Mouse (Mus musculus) MEL (cell line): ENCODE measurements around the gene Zbtb1.

Source experiments
- CTCF ChIP-seq, 3 experiments: IDR thresholded peaks in 2 of 3; conservative IDR thresholded peaks in 1 of 3; 2 replicates each; pipeline ENCODE4 v1.5.1; 2011 to 2012; ENCODE audit warnings: low read length in 3 of 3, low read depth in 2 of 3, mild to moderate bottlenecking in 2 of 3, improper control_type of control experiment in 1 of 3, inconsistent platforms in 1 of 3, mixed read lengths in 1 of 3, moderate library complexity in 1 of 3; ENCODE audit not compliant: control insufficient read depth in 1 of 3, insufficient read depth in 1 of 3, poor library complexity in 1 of 3, severe bottlenecking in 1 of 3
- GABPA ChIP-seq: IDR thresholded peaks from 2 replicates; pipeline ENCODE4 v1.6.1; 2012; ENCODE audit warnings: low read depth, mild to moderate bottlenecking, inconsistent platforms, low read length, improper control_type of control experiment, moderate library complexity
- HCFC1 ChIP-seq: IDR thresholded peaks from 2 replicates; pipeline ENCODE4 v1.6.1; 2012; ENCODE audit warnings: low read depth, mild to moderate bottlenecking, inconsistent platforms, low read length, improper control_type of control experiment, moderate library complexity
- POLR2A ChIP-seq, 2 experiments: IDR thresholded peaks; 2 replicates each; pipeline ENCODE4 v1.6.1; 2011 to 2012; ENCODE audit warnings: low read length in 2 of 2, mild to moderate bottlenecking in 2 of 2, control low read depth in 1 of 2, improper control_type of control experiment in 1 of 2, low read depth in 1 of 2, moderate library complexity in 1 of 2; ENCODE audit not compliant: control insufficient read depth in 1 of 2, insufficient read depth in 1 of 2, poor library complexity in 1 of 2
- POLR2AphosphoS5 ChIP-seq: IDR thresholded peaks from 2 replicates; pipeline ENCODE4 v1.6.1; 2012; ENCODE audit warnings: low read depth, borderline replicate concordance, mild to moderate bottlenecking, inconsistent platforms, low read length, moderate library complexity, mixed read lengths
- SIN3A ChIP-seq: IDR thresholded peaks from 2 replicates; pipeline ENCODE4 v1.6.1; 2012; ENCODE audit warnings: low read length, improper control_type of control experiment, inconsistent platforms
- TBP ChIP-seq: IDR thresholded peaks from 2 replicates; pipeline ENCODE4 v1.8.0; 2011; ENCODE audit warnings: low read depth, low read length, improper control_type of control experiment
- USF1 ChIP-seq: IDR thresholded peaks from 2 replicates; pipeline ENCODE4 v1.6.1; 2014; ENCODE audit warnings: low read depth, mild to moderate bottlenecking, inconsistent platforms, low read length, improper control_type of control experiment, moderate library complexity
- ZNF384 ChIP-seq: IDR thresholded peaks from 2 replicates; pipeline ENCODE4 v1.6.1; 2012; ENCODE audit warnings: low read depth, mild to moderate bottlenecking, inconsistent platforms, low read length, improper control_type of control experiment

GRCm38 (mm10) chr12:76415383-76416010, 45.4 kb downstream of the Zbtb1 start:
- TF ChIP-seq POLR2A (IDR thresholded peaks at IDR 0.05; ENCODE audit: control insufficient read depth in 1 of 2, insufficient read depth in 1 of 2, low read depth in 1 of 2, low read length in 2 of 2, poor library complexity in 1 of 2) (no peak), POLR2AphosphoS5 (no peak), CTCF (IDR thresholded peaks at IDR 0.05 in 2 of 3, conservative IDR thresholded peaks at IDR 0.05 in 1 of 3; ENCODE audit: control insufficient read depth in 1 of 3, insufficient read depth in 1 of 3, low read depth in 2 of 3, low read length in 3 of 3, poor library complexity in 1 of 3, severe bottlenecking in 1 of 3) (no peak), USF1 (no peak), SIN3A (peak; percentile 59; the same call in 1 of the 2 replicates), TBP (peak; percentile 95), GABPA (no peak), ZNF384 (no peak), HCFC1 (no peak)
